Mouse (Mus musculus): Measurements from ENCODE around the gene Nap1l1. TPM values are rescaled to one million over a fixed set of nuclear protein-coding genes. Genes with fewer than 3 reads are reported as not detected.
A peak's percentile ranks its signal among the peaks of the same experiment; 100 is the strongest.

The Nap1l1 gene
- polyA plus RNA-seq, 1 experiment from 2014 or later = 449 TPM

- ATAC-seq (ENCODE audit: low FRiP score) = peak; percentile 17
- peaks cover 5% of the 10 kb centered on the region; the same call in 1 of the 2 replicates for H3K4me1 ChIP-seq (ENCODE audit: control insufficient read depth, insufficient read depth, low read length)
- no peaks in the 10 kb centered on the region for H3K36me3 ChIP-seq (ENCODE audit: control insufficient read depth, insufficient read depth, low read length)
- H3K27ac ChIP-seq (ENCODE audit: low read depth, low read length) = no peak overlapping the region; the same call in 1 of the 2 replicates
- H3K9ac ChIP-seq (ENCODE audit: low read length) = peak overlapping the region; percentile 81
- WGBS = under 1% methylated on average over 38 of the region's 38 CpGs
- no peaks in the 10 kb centered on the region for H3K9me3 ChIP-seq (ENCODE audit: control insufficient read depth, low read length)
- peak; percentile 95 for DNase-seq (ENCODE audit: low spot score, missing footprints)
- peak overlapping the region; percentile 66 for H3K4me3 ChIP-seq (ENCODE audit: low read depth, low read length)
- no peaks in the 10 kb centered on the region for H3K27me3 ChIP-seq (ENCODE audit: control insufficient read depth, insufficient read depth, low read length)
- H3K4me2 ChIP-seq = peak overlapping the region; percentile 67
These were observed 34.6 kb downstream of the Nap1l1 start for GRCm38 (mm10) chr10:111507460-111508211.

GRCm38 (mm10) chr10:111508324-111509080 lies 35.5 kb downstream of the Nap1l1 start:
- ATAC-seq (ENCODE audit: low FRiP score) (no peak), DNase-seq (ENCODE audit: low spot score, missing footprints) (no peak)
- Histone ChIP-seq H3K4me2 (peak overlapping the region; percentile 67), H3K9ac (ENCODE audit: low read length) (no peak overlapping the region), H3K4me1 (ENCODE audit: control insufficient read depth, insufficient read depth, low read length) (peaks cover 5% of the 10 kb centered on the region; the same call in 1 of the 2 replicates), H3K9me3 (ENCODE audit: control insufficient read depth, low read length) (no peaks in the 10 kb centered on the region), H3K27me3 (ENCODE audit: control insufficient read depth, insufficient read depth, low read length) (no peaks in the 10 kb centered on the region), H3K27ac (ENCODE audit: low read depth, low read length) (no peak overlapping the region), H3K36me3 (ENCODE audit: control insufficient read depth, insufficient read depth, low read length) (no peaks in the 10 kb centered on the region), H3K4me3 (ENCODE audit: low read depth, low read length) (peak overlapping the region; percentile 66)
- 9% methylated on average over 7 of the region's 7 CpGs for WGBS

- Histone ChIP-seq H3K9me3 (ENCODE audit: control insufficient read depth, low read length) (no peaks in the 10 kb centered on the region), H3K4me2 (peak overlapping the region; percentile 67; the same call in 1 of the 2 replicates), H3K27me3 (ENCODE audit: control insufficient read depth, insufficient read depth, low read length) (no peaks in the 10 kb centered on the region), H3K27ac (ENCODE audit: low read depth, low read length) (no peak overlapping the region), H3K4me3 (ENCODE audit: low read depth, low read length) (no peak overlapping the region), H3K4me1 (ENCODE audit: control insufficient read depth, insufficient read depth, low read length) (peaks cover 5% of the 10 kb centered on the region; the same call in 1 of the 2 replicates), H3K9ac (ENCODE audit: low read length) (no peak overlapping the region), H3K36me3 (ENCODE audit: control insufficient read depth, insufficient read depth, low read length) (no peaks in the 10 kb centered on the region)
- ATAC-seq (ENCODE audit: low FRiP score) (no peak), DNase-seq (ENCODE audit: low spot score, missing footprints) (no peak)
- 22% methylated on average over 8 of the region's 8 CpGs for WGBS
These were observed 36.2 kb downstream of the Nap1l1 start for GRCm38 (mm10) chr10:111509103-111509784.

GRCm38 (mm10) chr10:111509981-111510380 lies 37.0 kb downstream of the Nap1l1 start:
- H3K4me2 ChIP-seq = no peak overlapping the region
- no peaks in the 10 kb centered on the region for H3K36me3 ChIP-seq (ENCODE audit: control insufficient read depth, insufficient read depth, low read length)
- H3K27ac ChIP-seq (ENCODE audit: low read depth, low read length) = no peak overlapping the region
- no peaks in the 10 kb centered on the region for H3K27me3 ChIP-seq (ENCODE audit: control insufficient read depth, insufficient read depth, low read length)
- H3K4me1 ChIP-seq (ENCODE audit: control insufficient read depth, insufficient read depth, low read length) = peaks cover 5% of the 10 kb centered on the region; the same call in 1 of the 2 replicates
- DNase-seq (ENCODE audit: low spot score, missing footprints) (no peak), ATAC-seq (ENCODE audit: low FRiP score) (no peak)
- H3K9me3 ChIP-seq (ENCODE audit: control insufficient read depth, low read length) = no peaks in the 10 kb centered on the region
- 82% methylated on average over 7 of the region's 7 CpGs for WGBS
- no peak overlapping the region for H3K4me3 ChIP-seq (ENCODE audit: low read depth, low read length)
- no peak overlapping the region for H3K9ac ChIP-seq (ENCODE audit: low read length)

- H3K9ac ChIP-seq (ENCODE audit: low read length) = no peak overlapping the region
- H3K27me3 ChIP-seq (ENCODE audit: control insufficient read depth, insufficient read depth, low read length) = no peaks in the 10 kb centered on the region
- ATAC-seq (ENCODE audit: low FRiP score) = no peak
- peaks cover 5% of the 10 kb centered on the region; the same call in 1 of the 2 replicates for H3K4me1 ChIP-seq (ENCODE audit: control insufficient read depth, insufficient read depth, low read length)
- no peak overlapping the region for H3K27ac ChIP-seq (ENCODE audit: low read depth, low read length)
- no peak for DNase-seq (ENCODE audit: low spot score, missing footprints)
- no peak overlapping the region for H3K4me2 ChIP-seq
- no peak overlapping the region for H3K4me3 ChIP-seq (ENCODE audit: low read depth, low read length)
- no peaks in the 10 kb centered on the region for H3K36me3 ChIP-seq (ENCODE audit: control insufficient read depth, insufficient read depth, low read length)
- 60% methylated on average over 7 of the region's 7 CpGs for WGBS
- no peaks in the 10 kb centered on the region for H3K9me3 ChIP-seq (ENCODE audit: control insufficient read depth, low read length)
These were observed 37.8 kb downstream of the Nap1l1 start for GRCm38 (mm10) chr10:111510798-111511197.

GRCm38 (mm10) chr10:111512036-111512568 lies 39.1 kb downstream of the Nap1l1 start:
- no peaks in the 10 kb centered on the region for H3K36me3 ChIP-seq (ENCODE audit: control insufficient read depth, insufficient read depth, low read length)
- no peak overlapping the region for H3K4me3 ChIP-seq (ENCODE audit: low read depth, low read length)
- whole genome bisulfite sequencing = 86% methylated on average over 10 of the region's 10 CpGs
- ATAC-seq (ENCODE audit: low FRiP score) (no peak), DNase-seq (ENCODE audit: low spot score, missing footprints) (no peak)
- no peak overlapping the region for H3K9ac ChIP-seq (ENCODE audit: low read length)
- no peak overlapping the region for H3K4me2 ChIP-seq
- H3K27ac ChIP-seq (ENCODE audit: low read depth, low read length) = no peak overlapping the region
- no peaks in the 10 kb centered on the region for H3K27me3 ChIP-seq (ENCODE audit: control insufficient read depth, insufficient read depth, low read length)
- no peaks in the 10 kb centered on the region for H3K9me3 ChIP-seq (ENCODE audit: control insufficient read depth, low read length)
- peaks cover 5% of the 10 kb centered on the region; the same call in 1 of the 2 replicates for H3K4me1 ChIP-seq (ENCODE audit: control insufficient read depth, insufficient read depth, low read length)

- no peak overlapping the region for H3K4me2 ChIP-seq
- no peak overlapping the region for H3K4me3 ChIP-seq (ENCODE audit: low read depth, low read length)
- DNase-seq (ENCODE audit: low spot score, missing footprints) (no peak), ATAC-seq (ENCODE audit: low FRiP score) (no peak)
- no peak overlapping the region for H3K27ac ChIP-seq (ENCODE audit: low read depth, low read length)
- 91% methylated on average over 5 of the region's 5 CpGs for WGBS
- H3K27me3 ChIP-seq (ENCODE audit: control insufficient read depth, insufficient read depth, low read length) = no peaks in the 10 kb centered on the region
- no peaks in the 10 kb centered on the region for H3K9me3 ChIP-seq (ENCODE audit: control insufficient read depth, low read length)
- H3K4me1 ChIP-seq (ENCODE audit: control insufficient read depth, insufficient read depth, low read length) = no peaks in the 10 kb centered on the region
- no peaks in the 10 kb centered on the region for H3K36me3 ChIP-seq (ENCODE audit: control insufficient read depth, insufficient read depth, low read length)
- no peak overlapping the region for H3K9ac ChIP-seq (ENCODE audit: low read length)
These were observed 41.4 kb downstream of the Nap1l1 start for GRCm38 (mm10) chr10:111514282-111514885.

GRCm38 (mm10) chr10:111515071-111516010 lies 42.3 kb downstream of the Nap1l1 start:
- no peak overlapping the region for H3K27ac ChIP-seq (ENCODE audit: low read depth, low read length)
- no peak overlapping the region for H3K4me3 ChIP-seq (ENCODE audit: low read depth, low read length)
- no peak overlapping the region for H3K4me2 ChIP-seq
- H3K4me1 ChIP-seq (ENCODE audit: control insufficient read depth, insufficient read depth, low read length) = peaks cover 6% of the 10 kb centered on the region
- H3K27me3 ChIP-seq (ENCODE audit: control insufficient read depth, insufficient read depth, low read length) = no peaks in the 10 kb centered on the region
- no peak for ATAC-seq (ENCODE audit: low FRiP score)
- H3K9me3 ChIP-seq (ENCODE audit: control insufficient read depth, low read length) = no peaks in the 10 kb centered on the region
- WGBS = 89% methylated on average over 17 of the region's 17 CpGs
- no peak for DNase-seq (ENCODE audit: low spot score, missing footprints)
- H3K9ac ChIP-seq (ENCODE audit: low read length) = no peak overlapping the region
- H3K36me3 ChIP-seq (ENCODE audit: control insufficient read depth, insufficient read depth, low read length) = no peaks in the 10 kb centered on the region
